Mouse (Mus musculus): Measurements from ENCODE around the gene Nlrp9c.

- TF ChIP-seq POLR2A (IDR thresholded peaks at IDR 0.05; ENCODE audit: insufficient read depth, low read length) = no peak
- TF ChIP-seq CTCF (IDR thresholded peaks at IDR 0.05; ENCODE audit: low read depth, low read length) = no peak
- TF ChIP-seq EP300 (IDR thresholded peaks at IDR 0.05; ENCODE audit: insufficient read depth, low read depth, low read length) = no peak
Observed at GRCm38 (mm10) chr7:26380807-26381206, 22.7 kb downstream of the Nlrp9c start.
